23 mouse cellular contexts compared by ENCODE assay signal in the genomic region with DNA sequence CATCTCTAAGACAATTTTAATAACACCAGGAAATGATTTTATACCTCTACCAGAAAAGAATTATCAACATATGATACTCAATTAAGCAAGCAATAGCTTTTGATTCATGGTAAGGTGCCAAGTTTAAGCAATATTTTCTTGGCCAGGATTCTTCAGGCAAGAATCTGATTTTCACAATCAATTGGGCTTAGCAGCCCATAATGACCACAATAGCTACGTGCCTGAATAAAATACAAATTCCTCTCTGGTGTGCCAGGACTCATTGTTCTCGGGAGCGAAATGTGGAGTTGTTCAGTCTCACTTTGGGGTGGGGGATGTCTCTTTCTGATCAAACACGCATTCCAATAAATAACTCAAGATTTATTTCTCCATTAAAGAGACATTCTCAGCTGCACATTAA.
"Had no signal": no experiment of that assay in that cellular context is flagged by ENCODE, and none has a peak within 500 bp of the region (broad histone marks: within the 10 kb centered on the region; RNA-seq: fewer than 3 reads in every experiment).

No protein-coding gene starts in this region.

- H3K4me2 ChIP-seq: heart, embryonic 11.5 days; heart, embryonic 13.5 days; heart, embryonic 15.5 days; hindbrain, embryonic 13.5 days; hindbrain, embryonic 15.5 days; kidney, embryonic 15.5 days; limb, embryonic 13.5 days; limb, embryonic 15.5 days had no signal

- H3K4me3 ChIP-seq: heart, adult 2 months; heart, embryonic 13.5 days; heart, embryonic 15.5 days; hindbrain, embryonic 13.5 days; hindbrain, embryonic 15.5 days; kidney, embryonic 15.5 days; limb, embryonic 13.5 days; limb, embryonic 15.5 days had no signal

- H3K27me3 ChIP-seq: heart, embryonic 13.5 days; heart, embryonic 15.5 days; hindbrain, embryonic 13.5 days; hindbrain, embryonic 15.5 days; kidney, embryonic 15.5 days; limb, embryonic 13.5 days; limb, embryonic 15.5 days had no signal

- H3K36me3 ChIP-seq: heart, embryonic 13.5 days; heart, embryonic 15.5 days; hindbrain, embryonic 13.5 days; hindbrain, embryonic 15.5 days; kidney, embryonic 15.5 days; limb, embryonic 13.5 days; limb, embryonic 15.5 days had no signal

- ATAC-seq: forebrain, postnatal 0 days; hindbrain, postnatal 0 days; intestine, embryonic 16.5 days had no signal

- DNase-seq: forebrain, postnatal 0 days; gastrocnemius, postnatal 25 days; heart, adult 2 months; heart, postnatal 14 days; heart, postnatal 36 days; kidney, adult 11 months; kidney, adult 9 months; kidney, postnatal 14 days; kidney, postnatal 36 days; layer of hippocampus, adult 9-11 months; layer of hippocampus, postnatal 36 days; left cerebral cortex, postnatal 4 days had no signal

- H3K9ac ChIP-seq: forebrain, postnatal 0 days; heart, embryonic 13.5 days; heart, embryonic 15.5 days; hindbrain, embryonic 13.5 days; hindbrain, embryonic 15.5 days; kidney, embryonic 15.5 days; limb, embryonic 13.5 days; limb, embryonic 15.5 days had no signal

- H3K9me3 ChIP-seq: heart, embryonic 13.5 days; heart, embryonic 15.5 days; hindbrain, embryonic 13.5 days; hindbrain, embryonic 15.5 days; kidney, embryonic 15.5 days; limb, embryonic 13.5 days; limb, embryonic 15.5 days had no signal

- H3K27ac ChIP-seq: heart, adult 2 months; heart, embryonic 13.5 days; heart, embryonic 15.5 days; hindbrain, embryonic 13.5 days; hindbrain, embryonic 15.5 days; hindbrain, postnatal 0 days; kidney, embryonic 15.5 days; kidney, postnatal 0 days; limb, embryonic 13.5 days; limb, embryonic 15.5 days had no signal
